Mouse (Mus musculus) lung, adult 2 months (tissue): ENCODE data around the gene Tenm1.

Source experiments
- CTCF ChIP-seq: fragments of 200-500 bp; IDR thresholded peaks from 2 replicates; pipeline ENCODE4 v1.5.1; 2011; ENCODE audit warnings: mild to moderate bottlenecking, low read length, control low read depth; ENCODE audit not compliant: insufficient read depth
- POLR2A ChIP-seq: fragments of 200-500 bp; IDR thresholded peaks from 2 replicates; pipeline ENCODE4 v1.6.1; 2011; ENCODE audit warnings: low read depth, mild to moderate bottlenecking, control low read depth, low read length, borderline replicate concordance; ENCODE audit errors: extremely low read depth

DNA sequence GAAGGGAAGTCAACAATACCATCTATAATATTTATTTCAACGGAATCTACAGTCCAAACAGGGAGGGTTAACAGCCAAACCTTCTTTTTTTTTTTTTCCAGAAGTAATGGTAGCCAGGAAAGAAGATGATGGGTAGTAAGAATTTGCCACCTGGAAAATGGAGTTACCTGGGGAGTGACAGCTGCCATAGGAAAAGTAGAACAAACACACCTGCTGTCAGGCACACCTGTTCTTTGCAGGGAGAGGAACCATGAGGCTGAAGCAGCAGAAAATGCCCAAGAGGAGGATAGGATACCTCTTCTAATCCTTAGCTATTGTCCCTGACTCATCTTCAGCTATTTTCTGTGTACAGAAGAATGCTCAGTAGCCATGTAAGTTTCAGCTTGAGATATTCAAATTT, 306.4 kb downstream of the Tenm1 start:
- TF ChIP-seq POLR2A (no peak), CTCF (no peak)
